16 mouse cellular contexts compared by ENCODE assay signal in the genomic region with DNA sequence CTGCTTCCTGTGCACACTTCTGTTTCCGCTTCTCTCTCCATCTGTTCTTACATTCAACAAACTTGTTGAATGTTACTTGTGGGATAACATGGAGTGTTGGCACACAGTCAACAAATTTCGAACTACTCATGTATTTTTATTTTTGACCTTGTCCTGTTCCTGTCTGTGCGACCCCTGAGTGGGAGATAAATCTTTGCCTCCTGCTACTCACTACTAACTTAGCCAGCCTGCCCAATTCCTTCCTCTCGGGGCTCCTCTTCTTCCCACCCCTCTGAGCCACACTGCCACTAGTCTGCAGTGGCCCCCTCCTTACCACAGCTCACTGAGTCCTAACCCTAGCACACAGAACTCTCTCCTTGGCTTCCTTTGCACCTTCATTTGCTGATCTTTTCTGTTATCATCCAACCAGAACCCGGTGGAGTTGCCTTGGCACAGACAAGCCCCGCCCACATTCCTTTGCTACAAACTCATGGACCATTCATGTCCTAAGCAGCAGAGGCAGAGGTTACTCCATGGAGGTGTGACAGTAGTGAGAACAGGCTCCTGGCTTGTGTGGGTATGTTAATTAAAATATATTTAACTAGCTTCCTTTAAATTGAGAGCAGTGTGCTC.
DNase-seq lines count a peak whose midpoint lies in the region; ATAC-seq lines count a peak whose summit lies in the region.
"Had no signal": no experiment of that assay in that cellular context is flagged by ENCODE, and none has a peak within 500 bp of the region (broad histone marks: within the 10 kb centered on the region; RNA-seq: fewer than 3 reads in every experiment).

No protein-coding gene starts in this region.

- H3K4me3 ChIP-seq in heart, embryonic 10.5 days: no peak overlapping the region
- H3K4me3 ChIP-seq in limb, embryonic 15.5 days: no peak overlapping the region
- H3K4me3 ChIP-seq in limb, embryonic 10.5 days: no peak overlapping the region
- no peak overlapping the region for H3K4me3 ChIP-seq in forebrain, embryonic 12.5 days (replicated peaks)
- H3K4me3 ChIP-seq: erythroblast, embryonic 14.5 days; hindbrain, embryonic 12.5 days; limb, embryonic 12.5 days had no signal

- peak overlapping the region; percentile 56; the same call in 1 of the 2 replicates for H3K27ac ChIP-seq in heart, embryonic 10.5 days
- H3K27ac ChIP-seq in limb, embryonic 15.5 days: no peak overlapping the region
- H3K27ac ChIP-seq in limb, embryonic 10.5 days: no peak overlapping the region
- no peak overlapping the region for H3K27ac ChIP-seq in forebrain, embryonic 12.5 days
- H3K27ac ChIP-seq: hindbrain, embryonic 12.5 days; limb, embryonic 12.5 days had no signal

- H3K27me3 ChIP-seq in heart, embryonic 10.5 days (ENCODE audit: insufficient read depth, poor library complexity, severe bottlenecking): no peaks in the 10 kb centered on the region
- no peaks in the 10 kb centered on the region for H3K27me3 ChIP-seq in limb, embryonic 15.5 days
- H3K27me3 ChIP-seq in limb, embryonic 10.5 days (ENCODE audit: low read depth, poor library complexity, severe bottlenecking): no peaks in the 10 kb centered on the region
- H3K27me3 ChIP-seq in forebrain, embryonic 12.5 days: no peaks in the 10 kb centered on the region
- H3K27me3 ChIP-seq: hindbrain, embryonic 12.5 days; limb, embryonic 12.5 days had no signal

- H3K36me3 ChIP-seq in heart, embryonic 10.5 days: peaks cover 67% of the 10 kb centered on the region
- H3K36me3 ChIP-seq in limb, embryonic 15.5 days: peaks cover 73% of the 10 kb centered on the region
- H3K36me3 ChIP-seq in limb, embryonic 10.5 days: peaks cover 90% of the 10 kb centered on the region
- H3K36me3 ChIP-seq in forebrain, embryonic 12.5 days (replicated peaks): peaks cover 63% of the 10 kb centered on the region

- WGBS in heart, embryonic 10.5 days: 55% methylated on average over 6 of the region's 6 CpGs
- WGBS in limb, embryonic 15.5 days: 81% methylated on average over 6 of the region's 6 CpGs
- 85% methylated on average over 6 of the region's 6 CpGs for WGBS in limb, embryonic 10.5 days
- WGBS in forebrain, embryonic 12.5 days: 88% methylated on average over 6 of the region's 6 CpGs

- DNase-seq in heart, embryonic 10.5 days (ENCODE audit: low spot score): no peak
- DNase-seq in heart, postnatal 14 days: no peak
- DNase-seq in limb, embryonic 10.5 days (ENCODE audit: low spot score): no peak
- peak; percentile 27 for DNase-seq in R1 (ENCODE audit: low read depth, low spot score)
- DNase-seq in kidney, postnatal 36 days: peak; percentile 46 to 51
- DNase-seq in urinary bladder, postnatal 36 days (ENCODE audit: low spot score in 2 of 2): no peak
- DNase-seq: cerebellum, adult 2 months; gastrocnemius, postnatal 25 days; spleen, adult 18-20 months had no signal

- ATAC-seq in limb, embryonic 15.5 days (ENCODE audit: insufficient number of reproducible peaks, low FRiP score, low TSS enrichment, low read depth): 0 out of 2 replicates have a peak, but pooled peaks have one; percentile 40
- no peak for ATAC-seq in forebrain, embryonic 12.5 days (ENCODE audit: low FRiP score)
- ATAC-seq: activated CD4-positive, CD25-positive, alpha-beta regulatory T cell, adult 4 months had no signal

- H3K4me2 ChIP-seq in limb, embryonic 15.5 days: no peak overlapping the region
- no peak overlapping the region for H3K4me2 ChIP-seq in forebrain, embryonic 12.5 days
- H3K4me2 ChIP-seq: hindbrain, embryonic 12.5 days; limb, embryonic 12.5 days; midbrain, embryonic 11.5 days had no signal

- no peak overlapping the region for H3K9ac ChIP-seq in limb, embryonic 15.5 days
- no peak overlapping the region for H3K9ac ChIP-seq in forebrain, embryonic 12.5 days
- H3K9ac ChIP-seq: hindbrain, embryonic 12.5 days; limb, embryonic 12.5 days had no signal

- H3K9me3 ChIP-seq in heart, embryonic 10.5 days: no peaks in the 10 kb centered on the region
- no peaks in the 10 kb centered on the region for H3K9me3 ChIP-seq in limb, embryonic 15.5 days
- H3K9me3 ChIP-seq in limb, embryonic 10.5 days (replicated peaks): no peaks in the 10 kb centered on the region
- H3K9me3 ChIP-seq in forebrain, embryonic 12.5 days: no peaks in the 10 kb centered on the region
- H3K9me3 ChIP-seq: hindbrain, embryonic 12.5 days; limb, embryonic 12.5 days had no signal

- H3K4me1 ChIP-seq in heart, embryonic 10.5 days: peaks cover 24% of the 10 kb centered on the region
- H3K4me1 ChIP-seq in limb, embryonic 15.5 days: peaks cover 7% of the 10 kb centered on the region
- peaks cover 11% of the 10 kb centered on the region; the same call in 1 of the 2 replicates for H3K4me1 ChIP-seq in limb, embryonic 10.5 days
- H3K4me1 ChIP-seq in forebrain, embryonic 12.5 days: peaks cover 10% of the 10 kb centered on the region
- H3K4me1 ChIP-seq: limb, embryonic 12.5 days had no signal

- intact Hi-C loops in heart, postnatal 14 days (cut with DNase I): no loop called here

Comparison
In these comparisons a context has a peak if more than half of its experiments do, and no peak if none do; other contexts are left out.
1. DNase-seq: peak in R1 (single experiment) and kidney, postnatal 36 days (2 of 2); none in heart, embryonic 10.5 days (single experiment), heart, postnatal 14 days (0 of 2), limb, embryonic 10.5 days (single experiment) and urinary bladder, postnatal 36 days (0 of 2).